Mouse (Mus musculus): ENCODE results near the gene Serpinb2. TPM values are rescaled to one million over a fixed set of nuclear protein-coding genes. Genes with fewer than 3 reads are reported as not detected.

Gene Serpinb2
- polyA plus RNA-seq (2012; rRNA removed) = 0.11 TPM in 1 of 2 replicates, not detected in the other

GRCm38 (mm10) chr1:107511252-107511651 lies at the start of gene Serpinb2:
TSS of gene Serpinb2 (plus strand) at chr1:107511423.
- TF ChIP-seq CTCF (conservative IDR thresholded peaks at IDR 0.05; ENCODE audit: insufficient read depth, insufficient read length, low read depth, low read length) (no peak), POLR2A (IDR thresholded peaks at IDR 0.05; ENCODE audit: low read depth, low read length) (no peak)
- no peak for DNase-seq
- no peaks in the 10 kb centered on the region for H3K27me3 ChIP-seq (replicated peaks; ENCODE audit: control insufficient read depth, insufficient read depth, low read length)
- no peaks in the 10 kb centered on the region for H3K4me1 ChIP-seq (ENCODE audit: control insufficient read depth, insufficient read depth, low read length)
- no peak within 1 kb of the TSS for H3K27ac ChIP-seq (ENCODE audit: insufficient read depth, low read depth, low read length)
- 49% methylated on average over 5 of the region's 5 CpGs for WGBS
- no peak within 1 kb of the TSS for H3K4me3 ChIP-seq (ENCODE audit: insufficient read depth, low read depth, low read length)
- no peaks in the 10 kb centered on the region for H3K36me3 ChIP-seq (ENCODE audit: control insufficient read depth, insufficient read depth, low read length)

DNA sequence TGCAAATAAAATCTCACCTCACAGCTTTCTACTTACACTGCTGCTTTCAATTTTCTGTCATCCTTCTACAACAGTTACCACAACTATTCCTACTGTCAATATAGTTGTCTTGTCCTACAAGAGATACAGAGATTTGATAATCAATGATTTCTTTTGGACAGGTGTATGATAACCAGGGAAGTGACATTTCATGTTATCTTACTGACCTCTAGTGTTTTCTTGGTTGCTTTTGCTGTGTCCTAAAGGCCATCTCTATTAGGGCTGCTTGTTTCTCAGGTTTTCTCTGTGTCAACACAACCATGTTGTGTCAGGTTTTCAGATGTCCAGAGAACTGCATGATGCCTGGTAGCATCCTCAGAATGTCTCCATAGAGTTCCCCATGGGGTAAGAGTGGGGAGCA lies 31.3 kb upstream of the Serpinb2 start:
- Histone ChIP-seq H3K27me3 (replicated peaks; ENCODE audit: control insufficient read depth, insufficient read depth, low read length) (no peaks in the 10 kb centered on the region), H3K4me1 (ENCODE audit: control insufficient read depth, insufficient read depth, low read length) (no peaks in the 10 kb centered on the region), H3K36me3 (ENCODE audit: control insufficient read depth, insufficient read depth, low read length) (no peaks in the 10 kb centered on the region), H3K4me3 (ENCODE audit: insufficient read depth, low read depth, low read length) (no peak overlapping the region), H3K27ac (ENCODE audit: insufficient read depth, low read depth, low read length) (no peak overlapping the region)
- TF ChIP-seq POLR2A (IDR thresholded peaks at IDR 0.05; ENCODE audit: low read depth, low read length) (no peak), CTCF (conservative IDR thresholded peaks at IDR 0.05; ENCODE audit: insufficient read depth, insufficient read length, low read depth, low read length) (no peak)
- no peak for DNase-seq

DNA sequence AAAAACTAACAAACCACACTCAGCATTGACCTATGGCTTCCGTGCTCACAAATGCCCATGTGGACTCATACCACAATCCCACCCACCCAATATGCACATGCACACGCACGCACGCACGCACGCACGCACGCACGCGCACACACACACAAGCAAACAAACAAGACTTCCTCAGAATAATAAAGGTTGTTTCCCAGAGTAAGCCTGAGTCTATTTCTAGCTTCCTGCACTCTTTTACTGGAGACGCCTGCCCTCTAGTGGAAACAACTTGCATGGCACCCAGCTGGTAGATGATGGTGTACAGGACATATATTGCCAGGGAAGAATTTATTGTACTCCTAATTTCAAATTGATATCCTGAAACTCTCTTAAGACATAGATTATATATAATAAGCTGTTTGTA lies 29.8 kb upstream of the Serpinb2 start:
- Histone ChIP-seq H3K36me3 (ENCODE audit: control insufficient read depth, insufficient read depth, low read length) (no peaks in the 10 kb centered on the region), H3K4me3 (ENCODE audit: insufficient read depth, low read depth, low read length) (no peak overlapping the region), H3K27me3 (replicated peaks; ENCODE audit: control insufficient read depth, insufficient read depth, low read length) (no peaks in the 10 kb centered on the region), H3K27ac (ENCODE audit: insufficient read depth, low read depth, low read length) (no peak overlapping the region), H3K4me1 (ENCODE audit: control insufficient read depth, insufficient read depth, low read length) (no peaks in the 10 kb centered on the region)
- 9% methylated on average over 11 of the region's 11 CpGs for WGBS
- DNase-seq = peak; percentile 64
- TF ChIP-seq POLR2A (IDR thresholded peaks at IDR 0.05; ENCODE audit: low read depth, low read length) (no peak), CTCF (conservative IDR thresholded peaks at IDR 0.05; ENCODE audit: insufficient read depth, insufficient read length, low read depth, low read length) (peak; percentile 73)

- Histone ChIP-seq H3K36me3 (ENCODE audit: control insufficient read depth, insufficient read depth, low read length) (no peaks in the 10 kb centered on the region), H3K27me3 (replicated peaks; ENCODE audit: control insufficient read depth, insufficient read depth, low read length) (no peaks in the 10 kb centered on the region), H3K4me3 (ENCODE audit: insufficient read depth, low read depth, low read length) (no peak overlapping the region), H3K27ac (ENCODE audit: insufficient read depth, low read depth, low read length) (no peak overlapping the region), H3K4me1 (ENCODE audit: control insufficient read depth, insufficient read depth, low read length) (no peaks in the 10 kb centered on the region)
- DNase-seq = no peak
- TF ChIP-seq CTCF (conservative IDR thresholded peaks at IDR 0.05; ENCODE audit: insufficient read depth, insufficient read length, low read depth, low read length) = no peak
- no peak for TF ChIP-seq POLR2A (IDR thresholded peaks at IDR 0.05; ENCODE audit: low read depth, low read length)
- 53% methylated on average over 8 of the region's 8 CpGs for WGBS
These were observed 21.6 kb upstream of the Serpinb2 start for GRCm38 (mm10) chr1:107489577-107489976.

GRCm38 (mm10) chr1:107496789-107497188 lies 14.4 kb upstream of the Serpinb2 start:
- Histone ChIP-seq H3K27ac (ENCODE audit: insufficient read depth, low read depth, low read length) (no peak overlapping the region), H3K4me1 (ENCODE audit: control insufficient read depth, insufficient read depth, low read length) (no peaks in the 10 kb centered on the region), H3K4me3 (ENCODE audit: insufficient read depth, low read depth, low read length) (no peak overlapping the region), H3K36me3 (ENCODE audit: control insufficient read depth, insufficient read depth, low read length) (no peaks in the 10 kb centered on the region), H3K27me3 (replicated peaks; ENCODE audit: control insufficient read depth, insufficient read depth, low read length) (no peaks in the 10 kb centered on the region)
- TF ChIP-seq POLR2A (IDR thresholded peaks at IDR 0.05; ENCODE audit: low read depth, low read length) (no peak), CTCF (conservative IDR thresholded peaks at IDR 0.05; ENCODE audit: insufficient read depth, insufficient read length, low read depth, low read length) (no peak)
- DNase-seq = no peak
- 83% methylated on average over 2 of the region's 2 CpGs for WGBS

- DNase-seq = no peak
- TF ChIP-seq CTCF (conservative IDR thresholded peaks at IDR 0.05; ENCODE audit: insufficient read depth, insufficient read length, low read depth, low read length) (no peak), POLR2A (IDR thresholded peaks at IDR 0.05; ENCODE audit: low read depth, low read length) (no peak)
- H3K36me3 ChIP-seq (ENCODE audit: control insufficient read depth, insufficient read depth, low read length) = no peaks in the 10 kb centered on the region
- no peak overlapping the region for H3K4me3 ChIP-seq (ENCODE audit: insufficient read depth, low read depth, low read length)
- H3K27me3 ChIP-seq (replicated peaks; ENCODE audit: control insufficient read depth, insufficient read depth, low read length) = no peaks in the 10 kb centered on the region
- no peak overlapping the region for H3K27ac ChIP-seq (ENCODE audit: insufficient read depth, low read depth, low read length)
- no peaks in the 10 kb centered on the region for H3K4me1 ChIP-seq (ENCODE audit: control insufficient read depth, insufficient read depth, low read length)
These were observed 9.2 kb upstream of the Serpinb2 start for GRCm38 (mm10) chr1:107502025-107502424.

DNA sequence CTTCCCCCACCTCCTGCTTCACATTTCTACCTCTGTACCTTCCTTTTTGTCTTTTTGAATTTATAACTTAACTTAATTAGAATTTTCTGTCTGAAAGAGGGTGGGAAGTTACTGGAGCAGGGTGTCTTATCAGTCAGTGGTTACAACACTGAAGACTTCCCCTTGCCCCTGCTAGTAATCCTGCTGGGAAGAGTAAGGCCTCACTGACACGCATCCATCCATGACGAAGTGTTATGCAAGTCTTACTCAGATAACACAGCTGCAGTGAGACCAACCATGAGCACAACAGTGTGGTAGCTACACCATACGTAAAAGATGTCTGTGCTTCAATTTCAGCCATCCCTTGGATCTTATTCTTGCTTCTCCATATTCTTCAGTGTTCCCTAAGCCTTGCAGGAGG lies 7.9 kb upstream of the Serpinb2 start:
- H3K4me1 ChIP-seq (ENCODE audit: control insufficient read depth, insufficient read depth, low read length) = no peaks in the 10 kb centered on the region
- TF ChIP-seq CTCF (conservative IDR thresholded peaks at IDR 0.05; ENCODE audit: insufficient read depth, insufficient read length, low read depth, low read length) (no peak), POLR2A (IDR thresholded peaks at IDR 0.05; ENCODE audit: low read depth, low read length) (no peak)
- no peaks in the 10 kb centered on the region for H3K36me3 ChIP-seq (ENCODE audit: control insufficient read depth, insufficient read depth, low read length)
- no peak overlapping the region for H3K27ac ChIP-seq (ENCODE audit: insufficient read depth, low read depth, low read length)
- 64% methylated on average over 3 of the region's 3 CpGs for WGBS
- H3K27me3 ChIP-seq (replicated peaks; ENCODE audit: control insufficient read depth, insufficient read depth, low read length) = no peaks in the 10 kb centered on the region
- no peak overlapping the region for H3K4me3 ChIP-seq (ENCODE audit: insufficient read depth, low read depth, low read length)
- no peak for DNase-seq

Measured in kidney, adult 2 months (tissue).